Mouse (Mus musculus) cortical plate, adult 2 months (tissue): ENCODE measurements around the gene Hspa14. TPM values are rescaled to one million over a fixed set of nuclear protein-coding genes. Genes with fewer than 3 reads are reported as not detected.
A peak's percentile ranks its signal among the peaks of the same experiment; 100 is the strongest.

Experiments
- H3K27ac ChIP-seq: fragments of 200-500 bp; 2 replicates; pipeline ENCODE4 v1.5.1; 2012; ENCODE audit warnings: low read length, control low read depth, inconsistent platforms; ENCODE audit not compliant: insufficient read depth
- H3K4me1 ChIP-seq: fragments of 200-500 bp; 2 replicates; pipeline ENCODE4 v1.6.1; 2011; ENCODE audit warnings: low read length; ENCODE audit not compliant: control insufficient read depth, insufficient read depth
- H3K4me3 ChIP-seq: fragments of 200-500 bp; 2 replicates; pipeline ENCODE4 v1.5.1; 2011; ENCODE audit warnings: mild to moderate bottlenecking, low read length, control low read depth; ENCODE audit not compliant: insufficient read depth
- CTCF ChIP-seq: fragments of 200-500 bp; IDR thresholded peaks from 2 replicates; pipeline ENCODE4 v1.5.1; 2011; ENCODE audit warnings: mild to moderate bottlenecking, control low read depth, low read length; ENCODE audit not compliant: insufficient read depth; ENCODE audit errors: extremely low read depth
- POLR2A ChIP-seq: fragments of 200-500 bp; IDR thresholded peaks from 2 replicates; pipeline ENCODE4 v1.6.1; 2011; ENCODE audit warnings: mild to moderate bottlenecking, low read length, control low read depth; ENCODE audit not compliant: insufficient read depth; ENCODE audit errors: extremely low read depth
- polyA plus RNA-seq: library from polyadenylated mRNA; depleted of rRNA; stranded (reverse); fragments of >200 nt; gene quantifications from 2 replicates; pipeline ENCODE4 v1.2.3, GENCODE M21; 2012; rRNA removed

Hspa14 gene
- 52.7 TPM in 2 replicates for polyA plus RNA-seq

DNA sequence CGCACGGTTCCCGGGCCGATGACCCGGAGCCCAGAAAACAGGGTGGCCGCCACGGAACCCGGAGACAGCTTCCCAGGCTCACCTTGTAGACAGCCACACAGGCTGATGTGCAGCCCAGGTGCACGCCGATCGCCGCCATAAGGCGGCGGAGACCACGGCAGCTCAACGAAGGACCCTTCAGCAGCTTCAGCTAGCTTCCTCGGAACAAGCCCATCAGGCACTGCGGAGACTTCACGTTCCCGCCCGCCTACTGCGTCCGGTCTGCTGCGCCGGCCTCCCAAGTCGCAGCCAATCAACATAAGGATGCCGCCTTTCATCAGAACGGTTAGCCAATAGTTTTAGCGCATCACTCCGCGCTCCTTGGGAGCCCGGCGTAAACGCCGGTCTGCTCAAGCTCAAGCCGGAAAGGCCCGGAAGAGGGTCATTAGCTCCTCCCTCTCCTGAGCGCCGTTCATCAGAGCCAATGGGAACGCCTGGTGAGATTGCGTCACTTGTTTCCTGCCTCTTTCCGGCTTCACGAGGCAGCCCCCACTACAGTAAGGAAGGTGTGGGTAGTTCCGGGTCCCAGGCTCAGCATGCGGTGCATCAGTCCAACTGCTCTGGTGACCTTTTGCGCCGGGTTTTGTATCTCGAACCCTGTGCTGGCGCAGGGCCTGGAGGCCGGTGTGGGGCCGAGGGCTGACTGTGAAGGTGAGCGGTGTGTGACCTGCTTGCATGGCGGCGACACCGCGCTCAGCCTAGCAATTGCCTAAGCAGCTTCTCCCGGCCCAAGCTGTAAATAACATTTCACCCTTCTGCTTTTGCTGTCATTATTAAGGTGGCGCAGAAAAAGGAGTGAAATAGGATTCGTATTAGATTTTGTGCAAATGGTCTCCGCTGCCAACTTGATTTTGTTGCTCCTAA, at the start of gene Hspa14, which contains the start of the genes Gm45902 and Cdnf:
Gene Hspa14 (minus strand): TSS at position 263 of the 903 bp plus-strand sequence.
Gene Gm45902 (minus strand): TSS at position 239 of the 903 bp plus-strand sequence.
Gene Cdnf (plus strand): TSS at position 479 of the 903 bp plus-strand sequence.
- H3K4me1 ChIP-seq = 0 out of 2 replicates have a peak, but pooled peaks cover 2% of the 10 kb centered on the region
- TF ChIP-seq CTCF = no peak
- TF ChIP-seq POLR2A = peak; percentile 88
- H3K4me3 ChIP-seq = peak within 1 kb of the TSS; percentile 47
- H3K27ac ChIP-seq = peak within 1 kb of the TSS; percentile 62

DNA sequence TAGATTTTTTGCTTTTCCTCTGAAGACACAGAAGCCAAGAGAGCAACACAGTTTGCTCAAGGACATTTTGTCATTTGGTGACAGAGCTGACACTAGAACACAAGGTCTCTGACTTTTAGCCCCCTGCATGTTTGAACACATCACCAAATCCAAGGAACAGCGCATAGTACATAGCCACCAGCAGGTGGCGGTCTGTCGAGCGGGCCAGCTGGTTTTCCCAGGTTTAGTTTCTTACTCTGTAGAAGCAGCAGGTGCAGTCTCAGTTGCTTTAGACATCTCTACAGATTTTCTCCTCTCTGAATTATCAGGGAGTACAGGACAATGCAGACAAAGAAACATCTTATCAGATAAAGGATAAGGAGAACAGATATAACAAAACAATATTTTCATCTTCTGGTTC, 34.0 kb upstream of the Hspa14 start:
- Histone ChIP-seq H3K27ac (no peak overlapping the region), H3K4me1 (no peaks in the 10 kb centered on the region), H3K4me3 (no peak overlapping the region)
- no peak for TF ChIP-seq POLR2A
- peak; percentile 75 for TF ChIP-seq CTCF

DNA sequence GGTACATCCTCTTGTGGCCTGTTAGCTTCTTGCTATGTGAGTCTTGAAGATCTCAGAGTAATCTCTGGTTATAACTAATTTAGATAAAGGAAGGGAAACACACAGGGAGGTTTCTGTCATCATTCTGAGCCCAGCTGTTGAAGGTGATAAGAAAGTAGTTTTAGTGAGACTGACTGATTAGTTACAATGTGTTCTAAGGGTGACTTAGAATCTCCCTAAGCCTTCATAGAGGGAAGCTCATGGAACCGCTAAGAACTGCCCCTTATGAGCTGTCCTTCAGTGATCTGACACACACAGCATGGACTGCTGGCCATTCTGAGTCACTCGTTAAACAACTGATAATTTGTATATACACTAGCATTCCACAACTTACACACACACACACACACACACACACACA, 33.4 kb upstream of the Hspa14 start:
- TF ChIP-seq CTCF = no peak
- TF ChIP-seq POLR2A = no peak
- no peak overlapping the region for H3K4me3 ChIP-seq
- no peaks in the 10 kb centered on the region for H3K4me1 ChIP-seq
- no peak overlapping the region for H3K27ac ChIP-seq

DNA sequence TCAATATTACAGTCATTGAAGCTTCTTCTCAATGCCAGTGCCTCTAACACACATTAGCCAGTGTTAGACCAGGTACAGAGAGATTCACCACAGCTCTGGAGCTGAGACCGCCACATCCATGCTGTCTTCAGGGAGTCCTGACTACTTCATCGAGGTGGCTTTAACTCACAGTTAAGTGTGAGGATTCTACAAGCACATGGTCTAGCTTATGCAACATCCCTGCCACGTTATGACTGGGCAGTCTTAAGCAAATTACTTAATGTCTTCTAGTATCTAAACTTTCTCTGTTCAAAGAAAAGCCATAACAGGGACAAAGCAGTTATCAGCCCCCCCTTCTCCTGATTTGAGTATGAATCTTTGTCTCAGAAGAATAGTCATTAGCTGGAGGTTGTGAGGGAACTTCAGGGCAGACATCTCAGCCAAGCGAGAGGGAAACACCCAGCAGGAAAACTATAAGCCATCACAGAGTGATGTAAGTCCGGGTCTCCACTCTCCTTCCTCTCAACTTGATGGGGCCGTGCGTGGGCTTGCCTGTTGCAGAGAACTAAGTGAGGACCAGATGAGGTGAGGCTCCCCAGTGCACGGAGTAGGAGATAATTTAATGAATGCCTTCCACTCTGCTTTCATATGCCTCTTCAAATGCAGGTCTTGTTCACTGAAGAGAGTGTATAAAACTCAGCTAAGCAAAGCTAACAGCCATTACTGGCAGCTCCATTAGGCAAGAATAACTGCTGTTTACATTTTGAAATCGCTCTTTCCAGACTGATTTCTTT, 28.9 kb upstream of the Hspa14 start:
- TF ChIP-seq POLR2A = no peak
- no peak for TF ChIP-seq CTCF
- Histone ChIP-seq H3K4me1 (no peaks in the 10 kb centered on the region), H3K4me3 (no peak overlapping the region), H3K27ac (no peak overlapping the region)

DNA sequence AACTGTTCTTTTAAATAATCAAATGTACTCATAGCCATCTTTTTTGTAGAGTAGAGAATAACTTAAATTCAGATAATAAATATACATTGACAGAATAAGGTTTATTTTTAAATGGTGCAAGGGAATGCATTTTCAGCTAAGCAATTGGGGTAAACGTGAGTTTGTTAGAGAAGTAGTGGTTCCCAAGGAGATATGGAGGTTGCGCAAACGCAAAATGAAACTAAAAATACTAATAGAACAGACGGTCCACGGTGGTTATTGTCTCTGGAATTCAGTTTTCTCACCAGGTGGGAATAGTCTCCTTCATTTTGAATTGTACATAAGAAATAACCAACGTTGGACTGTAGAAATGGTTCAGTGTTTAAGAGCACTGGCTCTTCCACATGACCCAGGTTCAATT, 13.7 kb upstream of the Hspa14 start:
- Histone ChIP-seq H3K27ac (no peak overlapping the region), H3K4me1 (no peaks in the 10 kb centered on the region), H3K4me3 (no peak overlapping the region)
- TF ChIP-seq POLR2A (no peak), CTCF (no peak)

DNA sequence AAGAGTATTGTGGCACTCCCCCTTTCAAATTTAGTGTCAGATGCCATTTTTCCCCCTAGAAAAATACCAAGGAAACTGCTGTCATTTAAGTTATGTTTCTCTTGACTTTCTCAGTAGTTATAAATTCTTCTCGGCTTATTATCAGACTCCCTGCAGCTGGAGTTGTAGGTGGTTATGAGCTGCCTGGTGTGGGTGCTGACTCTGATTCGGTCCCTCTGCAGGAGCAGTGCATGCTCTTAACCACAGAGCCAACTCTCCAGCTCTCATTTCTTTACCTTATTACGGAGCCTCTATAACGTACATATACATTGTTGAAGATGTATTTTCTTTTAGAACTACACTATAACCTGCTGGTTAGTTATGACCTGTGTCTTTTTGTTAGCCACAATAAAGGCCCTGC, 9.9 kb upstream of the Hspa14 start:
- Histone ChIP-seq H3K27ac (no peak overlapping the region), H3K4me1 (no peaks in the 10 kb centered on the region), H3K4me3 (no peak overlapping the region)
- TF ChIP-seq POLR2A (no peak), CTCF (no peak)

DNA sequence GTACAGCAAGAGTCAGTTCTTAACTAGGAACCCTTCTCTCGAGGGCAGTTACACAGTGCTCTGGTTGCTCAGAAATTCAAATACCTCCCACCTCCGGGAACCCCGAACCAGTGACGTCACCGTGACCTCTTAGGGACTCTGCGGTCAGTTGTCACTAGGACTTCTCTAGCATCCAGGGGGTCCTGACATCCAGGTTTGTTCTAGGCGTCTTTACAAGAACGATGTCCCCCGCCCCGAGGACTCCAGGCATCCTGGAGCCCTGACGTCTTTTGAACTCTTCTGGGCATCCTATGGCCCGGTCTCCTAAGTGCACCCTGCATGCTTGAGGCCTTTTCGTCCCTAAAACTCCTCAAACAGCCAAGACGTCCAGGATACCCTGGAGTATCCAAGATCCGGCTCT, 538 bp downstream of the Hspa14 start:
- Histone ChIP-seq H3K4me1 (0 out of 2 replicates have a peak, but pooled peaks cover 2% of the 10 kb centered on the region), H3K27ac (no peak overlapping the region), H3K4me3 (peak overlapping the region; percentile 47)
- no peak for TF ChIP-seq POLR2A
- TF ChIP-seq CTCF = no peak

DNA sequence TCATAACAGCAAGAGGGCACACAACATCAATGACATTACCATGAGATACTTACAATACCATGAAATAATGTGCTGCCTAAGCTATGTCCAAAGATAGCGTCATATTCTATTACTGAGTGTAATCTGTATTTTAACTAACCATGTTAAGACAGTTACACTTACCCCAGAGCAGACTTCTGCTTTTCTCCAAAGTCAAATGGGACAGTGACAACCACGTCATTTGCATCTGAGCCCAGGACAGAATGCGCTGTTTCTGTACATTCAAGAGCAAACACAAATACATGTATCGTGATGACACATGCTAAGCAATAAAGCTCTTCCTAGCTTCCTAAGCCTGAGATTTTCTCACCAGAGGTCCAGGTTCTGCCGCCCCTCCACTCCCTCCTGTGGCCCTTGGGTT, 11.7 kb downstream of the Hspa14 start:
- no peaks in the 10 kb centered on the region for H3K4me1 ChIP-seq
- H3K4me3 ChIP-seq = no peak overlapping the region
- no peak overlapping the region for H3K27ac ChIP-seq
- TF ChIP-seq CTCF (no peak), POLR2A (no peak)

DNA sequence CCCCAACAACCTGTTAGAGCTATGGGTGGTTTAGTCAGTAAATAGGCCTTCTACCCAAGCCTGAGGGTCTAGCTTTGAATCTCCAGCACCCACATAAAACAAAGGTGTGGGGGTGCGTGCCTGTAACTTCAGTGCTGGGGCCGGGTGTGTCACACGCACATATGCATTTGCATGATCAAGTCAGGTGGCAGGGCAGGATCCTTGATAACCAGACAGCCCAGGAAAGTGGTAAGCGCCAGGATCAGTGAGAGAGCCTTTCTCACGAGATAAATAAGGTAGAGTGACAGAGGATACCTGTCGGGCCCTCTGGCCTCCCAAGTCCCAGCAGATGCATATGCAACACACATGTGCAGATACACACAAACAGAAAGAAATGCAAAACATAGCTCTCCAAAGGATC, 13.1 kb downstream of the Hspa14 start:
- TF ChIP-seq CTCF = no peak
- TF ChIP-seq POLR2A = no peak

More for the DNA sequence above, 13.1 kb downstream of the Hspa14 start:
- Histone ChIP-seq H3K27ac (no peak overlapping the region), H3K4me3 (no peak overlapping the region), H3K4me1 (no peaks in the 10 kb centered on the region)
